Mouse (Mus musculus) forebrain, embryonic 11.5 days (tissue): ENCODE data around the gene Eras. TPM values are rescaled to one million over a fixed set of nuclear protein-coding genes. Genes with fewer than 3 reads are reported as not detected.
A peak's percentile ranks its signal among the peaks of the same experiment; 100 is the strongest.

Experiments used
- ATAC-seq: fragments of 200-750 bp; cut with Nextera tagmentation; replicated peaks from 2 replicates; pipeline ENCODE4 v1.8.0; 2017; ENCODE audit warnings: moderate TSS enrichment; ENCODE audit not compliant: low FRiP score
- DNase-seq: peaks from one replicate; pipeline ENCODE4 v3.0.0-alpha.2; 2017; ENCODE audit warnings: low spot score
- H3K27ac ChIP-seq: fragments of 300-500 bp; sonication (generic); 2 replicates; pipeline ENCODE4 v1.5.1; 2014; ENCODE audit warnings: low read depth, low read length
- H3K27me3 ChIP-seq: fragments of 300-500 bp; sonication (generic); 2 replicates; pipeline ENCODE4 v1.6.1; 2014; ENCODE audit warnings: mild to moderate bottlenecking, low read length, mixed read lengths; ENCODE audit not compliant: control insufficient read depth, insufficient read depth
- H3K36me3 ChIP-seq: fragments of 300-500 bp; sonication (generic); 2 replicates; pipeline ENCODE4 v1.6.1; 2014; ENCODE audit warnings: mild to moderate bottlenecking, low read length, moderate library complexity, mixed read lengths; ENCODE audit not compliant: control insufficient read depth, insufficient read depth
- H3K4me1 ChIP-seq: fragments of 300-500 bp; sonication (generic); replicated peaks from 2 replicates; pipeline ENCODE4 v1.6.1; 2014; ENCODE audit warnings: low read length, mixed read lengths; ENCODE audit not compliant: control insufficient read depth, insufficient read depth
- H3K4me2 ChIP-seq: fragments of 300-500 bp; sonication (generic); 2 replicates; pipeline ENCODE4 v1.6.1; 2014; ENCODE audit warnings: low read depth, mild to moderate bottlenecking, low read length, moderate library complexity, mixed read lengths; ENCODE audit not compliant: severe bottlenecking
- H3K4me3 ChIP-seq: fragments of 300-500 bp; sonication (generic); 2 replicates; pipeline ENCODE4 v1.5.1; 2014; ENCODE audit warnings: low read depth, low read length
- H3K9ac ChIP-seq: fragments of 300-500 bp; sonication (generic); 2 replicates; pipeline ENCODE4 v1.6.1; 2014; ENCODE audit warnings: low read length
- H3K9me3 ChIP-seq: fragments of 300-500 bp; sonication (generic); 2 replicates; pipeline ENCODE4 v1.6.1; 2016; ENCODE audit warnings: low read length, mixed read lengths; ENCODE audit not compliant: control insufficient read depth
- WGBS: fragments of 180-500 bp; shearing (Covaris S2); extraction: QIAGEN DNeasy Blood & Tissue Kit; methylation state at CpG from one replicate; pipeline ENCODE4 v1.1.7; 2014; 5-methylcytosine and 5-hydroxymethylcytosine counted together
- polyA plus RNA-seq: library from polyadenylated mRNA; unstranded; fragments of >200 nt; fragmentation: Nextera tagmentation; extraction: Ambion mirVana; gene quantifications from 2 replicates; pipeline ENCODE4 v1.2.1, GENCODE M21; 2014

Gene Eras
- polyA plus RNA-seq, 1 experiment from 2014 or later: not detected

- no peak for ATAC-seq
- no peak overlapping the region for H3K9ac ChIP-seq
- DNase-seq: no peak
- no peaks in the 10 kb centered on the region for H3K36me3 ChIP-seq
- H3K4me1 ChIP-seq: no peaks in the 10 kb centered on the region
- H3K4me3 ChIP-seq: no peak overlapping the region
- WGBS: 91% methylated on average over 9 of the region's 9 CpGs
- no peaks in the 10 kb centered on the region for H3K9me3 ChIP-seq
- no peak overlapping the region for H3K4me2 ChIP-seq
- H3K27me3 ChIP-seq: no peaks in the 10 kb centered on the region
- H3K27ac ChIP-seq: no peak overlapping the region
Observed at GRCm38 (mm10) chrX:7958868-7959267, 30.5 kb upstream of the Eras start.

GRCm38 (mm10) chrX:7950091-7950490 lies 21.7 kb upstream of the Eras start:
- no peak overlapping the region for H3K9ac ChIP-seq
- ATAC-seq: no peak
- DNase-seq: no peak
- H3K27me3 ChIP-seq: no peaks in the 10 kb centered on the region
- no peaks in the 10 kb centered on the region for H3K4me1 ChIP-seq
- H3K27ac ChIP-seq: no peak overlapping the region
- 89% methylated on average over 7 of the region's 7 CpGs for WGBS
- H3K4me3 ChIP-seq: no peak overlapping the region
- no peaks in the 10 kb centered on the region for H3K9me3 ChIP-seq
- no peaks in the 10 kb centered on the region for H3K36me3 ChIP-seq
- no peak overlapping the region for H3K4me2 ChIP-seq

GRCm38 (mm10) chrX:7947900-7948492 lies 19.6 kb upstream of the Eras start:
- peak; percentile 99 for ATAC-seq
- peak; percentile 94 for DNase-seq
- H3K4me1 ChIP-seq: no peaks in the 10 kb centered on the region
- 20% methylated on average over 38 of the region's 38 CpGs for WGBS
- no peaks in the 10 kb centered on the region for H3K9me3 ChIP-seq
- H3K4me2 ChIP-seq: peak overlapping the region; percentile 46; the same call in 1 of the 2 replicates
- H3K27me3 ChIP-seq: no peaks in the 10 kb centered on the region
- H3K36me3 ChIP-seq: no peaks in the 10 kb centered on the region
- peak overlapping the region; percentile 33 for H3K4me3 ChIP-seq
- H3K9ac ChIP-seq: peak overlapping the region; percentile 47; the same call in 1 of the 2 replicates
- H3K27ac ChIP-seq: 0 out of 2 replicates have a peak overlapping the region, but pooled peaks have one; percentile 6

GRCm38 (mm10) chrX:7947108-7947899 lies 18.9 kb upstream of the Eras start, which contains the start of gene Hdac6:
Gene Hdac6, minus strand, starts transcription at chrX:7947889.
- Histone ChIP-seq H3K27ac (0 out of 2 replicates have a peak within 1 kb of the TSS, but pooled peaks have one; percentile 6), H3K4me1 (no peaks in the 10 kb centered on the region), H3K27me3 (no peaks in the 10 kb centered on the region), H3K36me3 (no peaks in the 10 kb centered on the region), H3K4me3 (peak within 1 kb of the TSS; percentile 42), H3K9me3 (no peaks in the 10 kb centered on the region), H3K4me2 (peak within 1 kb of the TSS; percentile 52), H3K9ac (peak within 1 kb of the TSS; percentile 50)
- DNase-seq (no peak), ATAC-seq (peak; percentile 30)
- WGBS: 23% methylated on average over 35 of the region's 37 CpGs

GRCm38 (mm10) chrX:7945618-7946017 lies 17.2 kb upstream of the Eras start:
- no peak overlapping the region for H3K9ac ChIP-seq
- 65% methylated on average over 8 of the region's 8 CpGs for WGBS
- H3K4me1 ChIP-seq: no peaks in the 10 kb centered on the region
- no peak overlapping the region for H3K27ac ChIP-seq
- DNase-seq: no peak
- H3K9me3 ChIP-seq: no peaks in the 10 kb centered on the region
- no peak overlapping the region for H3K4me2 ChIP-seq
- no peak overlapping the region for H3K4me3 ChIP-seq
- H3K27me3 ChIP-seq: no peaks in the 10 kb centered on the region
- no peak for ATAC-seq
- no peaks in the 10 kb centered on the region for H3K36me3 ChIP-seq

- no peak for ATAC-seq
Observed at GRCm38 (mm10) chrX:7937667-7938066, 9.3 kb upstream of the Eras start.

GRCm38 (mm10) chrX:7936874-7937273 lies 8.5 kb upstream of the Eras start:
- Histone ChIP-seq H3K4me3 (no peak overlapping the region), H3K4me2 (no peak overlapping the region), H3K36me3 (no peaks in the 10 kb centered on the region; the same call in 1 of the 2 replicates), H3K9me3 (no peaks in the 10 kb centered on the region), H3K27ac (no peak overlapping the region), H3K27me3 (no peaks in the 10 kb centered on the region), H3K9ac (no peak overlapping the region), H3K4me1 (no peaks in the 10 kb centered on the region)
- ATAC-seq: no peak
- WGBS: 52% methylated on average over 11 of the region's 11 CpGs
- DNase-seq: no peak

More at GRCm38 (mm10) chrX:7937667-7938066, 9.3 kb upstream of the Eras start:
- no peaks in the 10 kb centered on the region for H3K9me3 ChIP-seq
- no peak overlapping the region for H3K4me3 ChIP-seq
- no peaks in the 10 kb centered on the region; the same call in 1 of the 2 replicates for H3K36me3 ChIP-seq
- no peak overlapping the region for H3K27ac ChIP-seq
- H3K4me1 ChIP-seq: no peaks in the 10 kb centered on the region
- no peaks in the 10 kb centered on the region for H3K27me3 ChIP-seq
- H3K4me2 ChIP-seq: no peak overlapping the region
- no peak for DNase-seq
- no peak overlapping the region for H3K9ac ChIP-seq
- 89% methylated on average over 6 of the region's 6 CpGs for WGBS

- 18% methylated on average over 10 of the region's 10 CpGs for WGBS
- Histone ChIP-seq H3K4me1 (no peaks in the 10 kb centered on the region), H3K4me2 (no peak overlapping the region), H3K36me3 (no peaks in the 10 kb centered on the region), H3K27me3 (peaks cover 9% of the 10 kb centered on the region), H3K4me3 (no peak overlapping the region), H3K9ac (no peak overlapping the region), H3K27ac (no peak overlapping the region), H3K9me3 (no peaks in the 10 kb centered on the region)
- ATAC-seq: no peak
- DNase-seq: no peak
Observed at GRCm38 (mm10) chrX:7927116-7927515, 1.3 kb downstream of the Eras start.
